Mouse (Mus musculus) cerebellum, adult 2 months (tissue): ENCODE measurements around the gene Ttc32. TPM values are rescaled to one million over a fixed set of nuclear protein-coding genes. Genes with fewer than 3 reads are reported as not detected.

Experiments
- DNase-seq, 2 experiments: peaks; one replicate each; pipeline ENCODE4 v3.0.0; 2021
- H3K27ac ChIP-seq: fragments of 200-500 bp; 2 replicates; pipeline ENCODE4 v1.5.1; 2012; ENCODE audit warnings: low read length, control low read depth, inconsistent platforms; ENCODE audit not compliant: insufficient read depth
- H3K27me3 ChIP-seq: fragments of 200-500 bp; 2 replicates; pipeline ENCODE4 v1.6.1; 2012; ENCODE audit warnings: inconsistent platforms, mild to moderate bottlenecking, low read length, moderate library complexity; ENCODE audit not compliant: control insufficient read depth, insufficient read depth
- H3K4me1 ChIP-seq: fragments of 200-500 bp; 2 replicates; pipeline ENCODE4 v1.6.1; 2011; ENCODE audit warnings: low read length; ENCODE audit not compliant: control insufficient read depth, insufficient read depth
- H3K4me3 ChIP-seq: fragments of 200-500 bp; replicated peaks from 2 replicates; pipeline ENCODE3; 2011; ENCODE audit warnings: mild to moderate bottlenecking, low read depth, low read length, control low read depth; ENCODE audit not compliant: insufficient read depth
- CTCF ChIP-seq: fragments of 200-500 bp; IDR thresholded peaks from 2 replicates; pipeline ENCODE4 v1.5.1; 2011; ENCODE audit warnings: low read depth, mild to moderate bottlenecking, control low read depth, low read length, moderate library complexity, borderline replicate concordance; ENCODE audit not compliant: insufficient read depth
- POLR2A ChIP-seq: fragments of 200-500 bp; IDR thresholded peaks from 2 replicates; pipeline ENCODE4 v1.6.1; 2011; ENCODE audit warnings: low read length, control low read depth, borderline replicate concordance; ENCODE audit not compliant: insufficient read depth
- WGBS: fragments of 180-500 bp; shearing (Covaris S2); methylation state at CpG from one replicate; pipeline ENCODE4 v1.1.7; 2018; 5-methylcytosine and 5-hydroxymethylcytosine counted together
- polyA plus RNA-seq: library from polyadenylated mRNA; depleted of rRNA; stranded (reverse); fragments of >200 nt; gene quantifications from 2 replicates; pipeline ENCODE4 v1.2.3, GENCODE M21; 2012; rRNA removed

The Ttc32 gene
- polyA plus RNA-seq, result 6.3 and 6.5 TPM in 2 replicates

GRCm38 (mm10) chr12:9029888-9030723 lies at the start of gene Ttc32:
Gene Ttc32 (plus strand): TSS chr12:9029997.
- H3K27me3 ChIP-seq, result no peaks in the 10 kb centered on the region
- H3K27ac ChIP-seq, result peak within 1 kb of the TSS; percentile 98
- peak; percentile 93 to 97 for DNase-seq
- H3K4me1 ChIP-seq, result no peaks in the 10 kb centered on the region
- under 1% methylated on average over 69 of the region's 69 CpGs for WGBS
- TF ChIP-seq CTCF, result no peak
- peak; percentile 98 for TF ChIP-seq POLR2A
- peak within 1 kb of the TSS; percentile 77 for H3K4me3 ChIP-seq

GRCm38 (mm10) chr12:8993231-8993630 lies 36.6 kb upstream of the Ttc32 start:
- TF ChIP-seq POLR2A (no peak), CTCF (no peak)
- Histone ChIP-seq H3K4me3 (no peak overlapping the region), H3K4me1 (no peaks in the 10 kb centered on the region), H3K27me3 (no peaks in the 10 kb centered on the region), H3K27ac (no peak overlapping the region)
- no peak for DNase-seq
- WGBS, result 80% methylated on average over 7 of the region's 8 CpGs

- 97% methylated on average over 4 of the region's 4 CpGs for WGBS
- no peak overlapping the region for H3K4me3 ChIP-seq
- DNase-seq, result no peak
- TF ChIP-seq CTCF, result no peak
- TF ChIP-seq POLR2A, result no peak
- H3K4me1 ChIP-seq, result no peaks in the 10 kb centered on the region
- no peaks in the 10 kb centered on the region for H3K27me3 ChIP-seq
- no peak overlapping the region for H3K27ac ChIP-seq
Measured at GRCm38 (mm10) chr12:8998318-8998717, 31.5 kb upstream of the Ttc32 start.

- no peak overlapping the region for H3K4me3 ChIP-seq
- WGBS, result 7% methylated on average over 5 of the region's 5 CpGs
- H3K4me1 ChIP-seq, result no peaks in the 10 kb centered on the region
- no peaks in the 10 kb centered on the region for H3K27me3 ChIP-seq
- no peak overlapping the region for H3K27ac ChIP-seq
- peak; percentile 55 to 70 for DNase-seq
- TF ChIP-seq CTCF (peak; percentile 79), POLR2A (no peak)
Measured at GRCm38 (mm10) chr12:9002038-9002648, 27.7 kb upstream of the Ttc32 start.

GRCm38 (mm10) chr12:9007146-9007545 lies 22.7 kb upstream of the Ttc32 start:
- 69% methylated on average over 4 of the region's 4 CpGs for WGBS
- no peak for TF ChIP-seq POLR2A
- no peak for TF ChIP-seq CTCF
- DNase-seq, result no peak
- Histone ChIP-seq H3K4me1 (no peaks in the 10 kb centered on the region), H3K27ac (no peak overlapping the region), H3K4me3 (no peak overlapping the region), H3K27me3 (no peaks in the 10 kb centered on the region)

- H3K27ac ChIP-seq, result no peak overlapping the region
- H3K27me3 ChIP-seq, result no peaks in the 10 kb centered on the region
- H3K4me3 ChIP-seq, result no peak overlapping the region
- no peak for DNase-seq
- no peak for TF ChIP-seq POLR2A
- TF ChIP-seq CTCF, result no peak
- H3K4me1 ChIP-seq, result no peaks in the 10 kb centered on the region
- 95% methylated on average over 6 of the region's 6 CpGs for WGBS
Measured at GRCm38 (mm10) chr12:9007811-9008210, 22.0 kb upstream of the Ttc32 start.

GRCm38 (mm10) chr12:9010311-9010710 lies 19.5 kb upstream of the Ttc32 start:
- Histone ChIP-seq H3K27me3 (no peaks in the 10 kb centered on the region), H3K4me1 (no peaks in the 10 kb centered on the region), H3K4me3 (no peak overlapping the region), H3K27ac (no peak overlapping the region)
- 54% methylated on average over 4 of the region's 4 CpGs for WGBS
- no peak for DNase-seq
- no peak for TF ChIP-seq CTCF
- no peak for TF ChIP-seq POLR2A

- Histone ChIP-seq H3K4me3 (no peak overlapping the region), H3K4me1 (no peaks in the 10 kb centered on the region), H3K27ac (no peak overlapping the region), H3K27me3 (no peaks in the 10 kb centered on the region)
- TF ChIP-seq CTCF (no peak), POLR2A (no peak)
- DNase-seq, result no peak
- WGBS, result 93% methylated on average over 9 of the region's 9 CpGs
Measured at GRCm38 (mm10) chr12:9016376-9016775, 13.4 kb upstream of the Ttc32 start.
